Mouse (Mus musculus): Measurements from ENCODE around the gene Mios. TPM values are rescaled to one million over a fixed set of nuclear protein-coding genes. Genes with fewer than 3 reads are reported as not detected.

Gene Mios
- polyA plus RNA-seq, 1 experiment from 2014 or later = 22.2 TPM

GRCm38 (mm10) chr6:8283255-8283654 lies 74.2 kb downstream of the Mios start:
- H3K36me3 ChIP-seq = peaks cover 3% of the 10 kb centered on the region; the same call in 1 of the 2 replicates
- no peaks in the 10 kb centered on the region for H3K27me3 ChIP-seq (replicated peaks)
- H3K9ac ChIP-seq (replicated peaks) = no peak overlapping the region
- ATAC-seq (ENCODE audit: low FRiP score) = no peak
- H3K27ac ChIP-seq (replicated peaks) = no peak overlapping the region
- no peaks in the 10 kb centered on the region for H3K4me1 ChIP-seq
- H3K9me3 ChIP-seq (replicated peaks) = no peaks in the 10 kb centered on the region
- H3K4me3 ChIP-seq (replicated peaks) = no peak overlapping the region
- H3K4me2 ChIP-seq = no peak overlapping the region
- WGBS = 88% methylated on average over 4 of the region's 4 CpGs

GRCm38 (mm10) chr6:8285401-8285960 lies 76.5 kb downstream of the Mios start:
- H3K9me3 ChIP-seq (replicated peaks) = no peaks in the 10 kb centered on the region
- no peak overlapping the region for H3K9ac ChIP-seq (replicated peaks)
- 0 out of 2 replicates have a peak, but pooled peaks cover 3% of the 10 kb centered on the region for H3K36me3 ChIP-seq
- 75% methylated on average over 3 of the region's 3 CpGs for WGBS
- H3K4me1 ChIP-seq = no peaks in the 10 kb centered on the region
- ATAC-seq (ENCODE audit: low FRiP score) = no peak
- no peaks in the 10 kb centered on the region for H3K27me3 ChIP-seq (replicated peaks)
- H3K4me3 ChIP-seq (replicated peaks) = no peak overlapping the region
- no peak overlapping the region for H3K4me2 ChIP-seq
- H3K27ac ChIP-seq (replicated peaks) = no peak overlapping the region

Other genes starting within 250 kb of the Mios start
- 4.6 and 4.7 TPM in 2 replicates for gene Col28a1, start 16.6 kb upstream of the Mios start, polyA plus RNA-seq (2015; fragmentation: Nextera tagmentation; extraction: Ambion mirVana)
- 49.3 and 70.9 TPM in 2 replicates for gene Rpa3, start 50.0 kb downstream of the Mios start, polyA plus RNA-seq (2015; fragmentation: Nextera tagmentation; extraction: Ambion mirVana)
- gene Umad1, start 50.1 kb downstream of the Mios start, polyA plus RNA-seq (2015; fragmentation: Nextera tagmentation; extraction: Ambion mirVana) = 52.2 and 62.2 TPM in 2 replicates
- gene Gm45062, start 50.2 kb downstream of the Mios start, polyA plus RNA-seq (2015; fragmentation: Nextera tagmentation; extraction: Ambion mirVana) = 9.4 and 9.6 TPM in 2 replicates